Mouse (Mus musculus) cortical plate, adult 2 months (tissue): ENCODE data around the gene Mau2.

ENCODE experiments used
- CTCF ChIP-seq: fragments of 200-500 bp; IDR thresholded peaks from 2 replicates; pipeline ENCODE4 v1.5.1; 2011; ENCODE audit warnings: mild to moderate bottlenecking, control low read depth, low read length; ENCODE audit not compliant: insufficient read depth; ENCODE audit errors: extremely low read depth
- POLR2A ChIP-seq: fragments of 200-500 bp; IDR thresholded peaks from 2 replicates; pipeline ENCODE4 v1.6.1; 2011; ENCODE audit warnings: mild to moderate bottlenecking, low read length, control low read depth; ENCODE audit not compliant: insufficient read depth; ENCODE audit errors: extremely low read depth

GRCm38 (mm10) chr8:69998706-69999105 lies 43.8 kb downstream of the Mau2 start:
- TF ChIP-seq POLR2A = no peak
- TF ChIP-seq CTCF = no peak
